Mouse (Mus musculus) adrenal gland, adult 8-10 months (tissue): Measurements from ENCODE around the gene Abca13. TPM values are rescaled to one million over a fixed set of nuclear protein-coding genes. Genes with fewer than 3 reads are reported as not detected.
"Not testable (repeated sequence)": the region's sequence is repeated elsewhere in the genome, so short reads cannot be mapped to it uniquely, and the experiment has no call there.

Experiments used
- DNase-seq: peaks from one replicate; pipeline ENCODE4 v3.0.0; 2022
- total RNA-seq, 4 experiments: library from RNA; stranded (reverse); gene quantifications; 2 replicates each; pipeline ENCODE4 v1.2.4; 2022

Gene Abca13
- under 1 TPM in 3 of 4 experiments, not detected in 1; 0.03 to 0.06 (median 0.03) TPM for total RNA-seq

- no peak for DNase-seq
Measured at GRCm38 (mm10) chr11:9191555-9192131, at the start of gene Abca13. Abca13 (plus strand) TSS chr11:9191942.

GRCm38 (mm10) chr11:9145113-9145512 is 46.6 kb upstream of the Abca13 start:
- DNase-seq: no peak

- DNase-seq: no peak
Measured at GRCm38 (mm10) chr11:9146115-9146514, 45.6 kb upstream of the Abca13 start.

- no peak for DNase-seq
Measured at GRCm38 (mm10) chr11:9146683-9147082, 45.1 kb upstream of the Abca13 start.

GRCm38 (mm10) chr11:9148206-9148605 is 43.5 kb upstream of the Abca13 start:
- DNase-seq: no peak

GRCm38 (mm10) chr11:9150403-9150802 is 41.3 kb upstream of the Abca13 start:
- DNase-seq: not testable (repeated sequence)

GRCm38 (mm10) chr11:9159953-9160352 is 31.8 kb upstream of the Abca13 start:
- DNase-seq: no peak

- DNase-seq: no peak
Measured at GRCm38 (mm10) chr11:9167331-9167730, 24.4 kb upstream of the Abca13 start.

- DNase-seq: no peak
Measured at GRCm38 (mm10) chr11:9181477-9181876, 10.3 kb upstream of the Abca13 start.

- DNase-seq: not testable (repeated sequence)
Measured at GRCm38 (mm10) chr11:9189471-9189870, 2.3 kb upstream of the Abca13 start.

GRCm38 (mm10) chr11:9190772-9191554 is 779 bp upstream of the Abca13 start:
- no peak for DNase-seq

- no peak for DNase-seq
Measured at GRCm38 (mm10) chr11:9194861-9195260, 3.1 kb downstream of the Abca13 start.

GRCm38 (mm10) chr11:9199868-9200267 is 8.1 kb downstream of the Abca13 start:
- DNase-seq: no peak

GRCm38 (mm10) chr11:9210707-9211106 is 19.0 kb downstream of the Abca13 start:
- no peak for DNase-seq

GRCm38 (mm10) chr11:9213580-9213979 is 21.8 kb downstream of the Abca13 start:
- no peak for DNase-seq

- DNase-seq: no peak
Measured at GRCm38 (mm10) chr11:9216252-9216651, 24.5 kb downstream of the Abca13 start.

- no peak for DNase-seq
Measured at GRCm38 (mm10) chr11:9220501-9220900, 28.8 kb downstream of the Abca13 start.

- DNase-seq: no peak
Measured at GRCm38 (mm10) chr11:9221646-9222045, 29.9 kb downstream of the Abca13 start.

- DNase-seq: no peak
Measured at GRCm38 (mm10) chr11:9226399-9226798, 34.7 kb downstream of the Abca13 start.

GRCm38 (mm10) chr11:9249627-9250026 is 57.9 kb downstream of the Abca13 start:
- not testable (repeated sequence) for DNase-seq

- DNase-seq: not testable (repeated sequence)
Measured at GRCm38 (mm10) chr11:9263072-9263471, 71.3 kb downstream of the Abca13 start.

GRCm38 (mm10) chr11:9269090-9269489 is 77.3 kb downstream of the Abca13 start:
- no peak for DNase-seq

GRCm38 (mm10) chr11:9285204-9285603 is 93.5 kb downstream of the Abca13 start:
- no peak for DNase-seq

- DNase-seq: no peak
Measured at GRCm38 (mm10) chr11:9285759-9286158, 94.0 kb downstream of the Abca13 start.
